Mouse (Mus musculus): ENCODE measurements around the gene Adam12.

GRCm38 (mm10) chr7:134231378-134232346 is at the start of gene Adam12:
- TF ChIP-seq CTCF (IDR thresholded peaks at IDR 0.05; ENCODE audit: low read depth, low read length) (no peak), EP300 (IDR thresholded peaks at IDR 0.05; ENCODE audit: insufficient read depth, low read depth, low read length) (no peak), POLR2A (IDR thresholded peaks at IDR 0.05; ENCODE audit: insufficient read depth, low read length) (no peak)

Measured in ES-Bruce4 (cell line).